Mouse (Mus musculus): ENCODE data around the gene Tcf20. TPM values are rescaled to one million over a fixed set of nuclear protein-coding genes. Genes with fewer than 3 reads are reported as not detected.

The Tcf20 gene
- polyA plus RNA-seq, 1 experiment from 2014 or later: 15.1 TPM

DNA sequence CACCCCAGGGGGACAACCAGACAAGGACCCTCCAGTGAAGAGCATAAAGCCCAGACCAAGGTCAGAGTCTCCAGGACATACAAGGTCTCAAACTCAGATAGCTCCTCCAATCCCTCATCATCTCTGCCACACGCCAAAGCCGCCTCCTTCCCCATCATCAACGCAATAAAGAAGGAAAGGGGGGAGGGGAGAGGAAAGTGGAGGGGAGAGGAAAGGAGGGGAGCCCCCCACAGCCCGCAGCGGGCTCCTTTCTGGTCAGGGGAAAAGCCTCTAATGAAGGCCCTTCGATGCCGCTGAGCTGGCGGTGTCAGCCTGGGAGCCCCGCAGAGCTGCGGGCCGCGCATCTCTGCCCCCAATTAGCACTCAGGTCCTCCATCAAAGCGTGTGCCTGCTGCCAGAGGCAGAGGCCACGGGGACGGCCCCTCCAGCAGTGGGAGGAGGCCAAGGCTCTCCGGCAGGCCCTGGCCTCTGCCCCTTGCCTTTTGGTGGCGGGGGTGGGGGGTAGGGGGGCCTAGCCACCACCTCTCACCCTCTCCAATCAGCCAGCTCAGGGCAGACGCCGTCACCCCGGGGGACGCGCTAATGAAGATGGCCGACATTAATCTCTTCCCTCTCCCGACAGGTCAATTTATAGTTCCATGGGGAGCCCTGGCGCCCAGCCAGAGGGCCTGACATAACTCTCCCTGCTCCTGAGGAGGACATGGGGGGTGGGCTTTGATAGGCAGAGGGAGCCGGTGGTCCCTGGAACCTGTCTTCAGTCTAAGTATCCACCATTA is 26.7 kb downstream of the Tcf20 start:
- Histone ChIP-seq H3K36me3 (replicated peaks; ENCODE audit: control insufficient read depth, insufficient read depth, low read depth, low read length) (no peaks in the 10 kb centered on the region), H3K9ac (replicated peaks; ENCODE audit: low read length) (peak overlapping the region; percentile 51), H3K27me3 (ENCODE audit: control insufficient read depth, insufficient read depth, low read length) (peaks cover 15% of the 10 kb centered on the region), H3K27ac (replicated peaks; ENCODE audit: low read depth, low read length) (no peak overlapping the region), H3K9me3 (replicated peaks; ENCODE audit: control insufficient read depth, low read length) (no peaks in the 10 kb centered on the region), H3K4me1 (ENCODE audit: control insufficient read depth, insufficient read depth, low read length) (peaks cover 30% of the 10 kb centered on the region), H3K4me2 (ENCODE audit: low read depth, low read length) (peak overlapping the region; percentile 64), H3K4me3 (ENCODE audit: low read depth, low read length) (peak overlapping the region; percentile 23)
- ATAC-seq (replicated peaks; ENCODE audit: insufficient number of reproducible peaks, low FRiP score, low TSS enrichment, low read depth) (peak; percentile 26; the same call in 1 of the 2 replicates), DNase-seq (ENCODE audit: low spot score) (peak; percentile 46)
- 2% methylated on average over 24 of the region's 26 CpGs for WGBS

DNA sequence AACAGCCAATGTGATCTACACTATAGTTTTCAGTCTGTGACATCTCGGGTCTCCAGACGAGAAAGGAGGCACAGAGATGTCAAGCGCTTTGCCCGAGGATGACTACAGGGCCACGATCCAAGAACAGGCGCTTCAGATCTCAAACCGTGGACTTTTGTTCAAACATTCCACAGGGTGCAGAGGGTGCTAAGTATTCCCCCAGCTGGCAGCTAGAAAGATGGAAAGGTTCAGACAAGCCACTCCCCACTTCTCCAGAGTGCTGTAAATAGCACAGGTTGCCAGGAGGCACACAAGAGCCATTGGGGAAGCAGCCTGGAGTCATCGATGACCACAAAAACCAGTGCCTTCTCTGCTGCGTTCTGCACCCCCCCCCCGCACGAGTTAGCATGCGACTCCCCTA is 28.5 kb downstream of the Tcf20 start:
- H3K36me3 ChIP-seq (replicated peaks; ENCODE audit: control insufficient read depth, insufficient read depth, low read depth, low read length): no peaks in the 10 kb centered on the region
- H3K9ac ChIP-seq (replicated peaks; ENCODE audit: low read length): no peak overlapping the region
- no peak overlapping the region for H3K27ac ChIP-seq (replicated peaks; ENCODE audit: low read depth, low read length)
- no peak overlapping the region for H3K4me3 ChIP-seq (ENCODE audit: low read depth, low read length)
- ATAC-seq (replicated peaks; ENCODE audit: insufficient number of reproducible peaks, low FRiP score, low TSS enrichment, low read depth): no peak
- H3K27me3 ChIP-seq (ENCODE audit: control insufficient read depth, insufficient read depth, low read length): peaks cover 15% of the 10 kb centered on the region
- peaks cover 27% of the 10 kb centered on the region for H3K4me1 ChIP-seq (ENCODE audit: control insufficient read depth, insufficient read depth, low read length)
- 64% methylated on average over 12 of the region's 12 CpGs for WGBS
- no peak overlapping the region for H3K4me2 ChIP-seq (ENCODE audit: low read depth, low read length)
- no peaks in the 10 kb centered on the region for H3K9me3 ChIP-seq (replicated peaks; ENCODE audit: control insufficient read depth, low read length)
- DNase-seq (ENCODE audit: low spot score): no peak

DNA sequence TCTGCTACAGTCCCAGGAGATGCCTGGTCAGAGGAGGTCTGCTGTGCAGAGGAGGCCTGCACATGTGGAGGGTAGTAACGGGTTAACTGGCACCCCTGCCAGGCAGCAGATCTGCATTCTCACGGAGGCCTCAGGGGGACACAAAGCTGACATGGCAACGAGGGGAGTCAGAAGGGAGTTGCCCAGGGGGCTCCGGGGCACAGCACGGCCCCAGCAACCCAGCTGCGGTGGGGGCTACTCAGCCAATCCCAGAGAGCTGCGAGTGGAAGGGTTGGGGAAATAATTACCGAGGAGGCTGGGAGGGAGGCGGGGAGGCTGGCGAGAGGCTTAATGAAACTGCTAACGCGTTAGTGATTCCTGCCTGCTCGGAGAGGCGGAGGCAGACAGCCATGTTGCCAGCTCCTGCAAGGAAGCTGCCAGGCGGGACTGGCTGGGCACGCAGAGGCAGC is 29.4 kb downstream of the Tcf20 start:
- 0 out of 2 replicates have a peak overlapping the region, but pooled peaks have one; percentile 7 for H3K4me3 ChIP-seq (ENCODE audit: low read depth, low read length)
- H3K9me3 ChIP-seq (replicated peaks; ENCODE audit: control insufficient read depth, low read length): no peaks in the 10 kb centered on the region
- no peak overlapping the region for H3K27ac ChIP-seq (replicated peaks; ENCODE audit: low read depth, low read length)
- 4% methylated on average over 16 of the region's 16 CpGs for WGBS
- DNase-seq (ENCODE audit: low spot score): peak; percentile 42
- H3K9ac ChIP-seq (replicated peaks; ENCODE audit: low read length): peak overlapping the region; percentile 29; the same call in 1 of the 2 replicates
- no peaks in the 10 kb centered on the region for H3K36me3 ChIP-seq (replicated peaks; ENCODE audit: control insufficient read depth, insufficient read depth, low read depth, low read length)
- H3K27me3 ChIP-seq (ENCODE audit: control insufficient read depth, insufficient read depth, low read length): peaks cover 15% of the 10 kb centered on the region
- no peak for ATAC-seq (replicated peaks; ENCODE audit: insufficient number of reproducible peaks, low FRiP score, low TSS enrichment, low read depth)
- H3K4me1 ChIP-seq (ENCODE audit: control insufficient read depth, insufficient read depth, low read length): peaks cover 27% of the 10 kb centered on the region
- H3K4me2 ChIP-seq (ENCODE audit: low read depth, low read length): peak overlapping the region; percentile 5; the same call in 1 of the 2 replicates

DNA sequence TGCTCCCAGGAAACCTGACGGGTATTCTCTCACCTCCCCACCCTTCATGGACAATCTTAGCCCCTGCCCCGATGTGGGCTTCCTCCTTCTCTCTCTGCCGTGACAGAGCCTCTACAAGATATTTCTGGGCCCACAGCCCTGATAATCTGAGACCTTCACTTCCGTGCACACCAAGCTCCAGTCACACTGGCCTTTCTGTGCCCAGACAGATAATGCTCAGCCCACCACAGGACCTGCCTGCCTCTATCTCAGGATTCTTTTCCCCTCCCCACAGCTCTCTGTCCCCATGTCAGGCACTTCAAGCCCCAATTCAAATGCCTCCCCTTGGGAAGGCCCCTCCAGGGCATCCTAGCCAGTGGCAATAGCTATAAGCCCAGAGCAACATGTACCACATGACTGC is 31.0 kb downstream of the Tcf20 start:
- Histone ChIP-seq H3K36me3 (replicated peaks; ENCODE audit: control insufficient read depth, insufficient read depth, low read depth, low read length) (no peaks in the 10 kb centered on the region), H3K4me2 (ENCODE audit: low read depth, low read length) (no peak overlapping the region), H3K4me1 (ENCODE audit: control insufficient read depth, insufficient read depth, low read length) (peaks cover 30% of the 10 kb centered on the region), H3K27me3 (ENCODE audit: control insufficient read depth, insufficient read depth, low read length) (peaks cover 10% of the 10 kb centered on the region), H3K9me3 (replicated peaks; ENCODE audit: control insufficient read depth, low read length) (no peaks in the 10 kb centered on the region), H3K27ac (replicated peaks; ENCODE audit: low read depth, low read length) (no peak overlapping the region), H3K4me3 (ENCODE audit: low read depth, low read length) (no peak overlapping the region), H3K9ac (replicated peaks; ENCODE audit: low read length) (no peak overlapping the region)
- WGBS: 74% methylated on average over 4 of the region's 4 CpGs
- DNase-seq (ENCODE audit: low spot score): no peak
- ATAC-seq (replicated peaks; ENCODE audit: insufficient number of reproducible peaks, low FRiP score, low TSS enrichment, low read depth): no peak

DNA sequence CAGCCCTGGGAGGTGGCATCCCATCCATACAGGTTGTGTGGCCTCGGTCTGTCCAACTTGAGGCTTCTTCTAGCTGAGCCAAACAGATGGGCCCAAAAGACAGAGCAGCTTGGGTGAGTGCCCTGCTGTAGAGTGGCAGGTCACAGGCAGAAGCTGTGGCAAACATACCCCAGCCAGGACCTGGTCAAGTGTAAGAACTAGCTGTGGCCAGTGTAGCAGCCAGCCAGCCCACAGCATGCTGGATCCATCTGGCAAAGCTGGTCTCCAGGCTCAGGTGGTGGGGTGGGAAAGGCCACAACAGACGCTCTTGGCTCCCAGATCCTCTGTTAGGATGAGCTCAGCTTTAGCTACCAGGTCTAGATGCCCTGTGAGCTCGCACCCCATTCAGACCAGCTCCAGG is 31.4 kb downstream of the Tcf20 start:
- ATAC-seq (replicated peaks; ENCODE audit: insufficient number of reproducible peaks, low FRiP score, low TSS enrichment, low read depth): no peak
- Histone ChIP-seq H3K4me1 (ENCODE audit: control insufficient read depth, insufficient read depth, low read length) (peaks cover 26% of the 10 kb centered on the region), H3K27me3 (ENCODE audit: control insufficient read depth, insufficient read depth, low read length) (peaks cover 7% of the 10 kb centered on the region)

DNA sequence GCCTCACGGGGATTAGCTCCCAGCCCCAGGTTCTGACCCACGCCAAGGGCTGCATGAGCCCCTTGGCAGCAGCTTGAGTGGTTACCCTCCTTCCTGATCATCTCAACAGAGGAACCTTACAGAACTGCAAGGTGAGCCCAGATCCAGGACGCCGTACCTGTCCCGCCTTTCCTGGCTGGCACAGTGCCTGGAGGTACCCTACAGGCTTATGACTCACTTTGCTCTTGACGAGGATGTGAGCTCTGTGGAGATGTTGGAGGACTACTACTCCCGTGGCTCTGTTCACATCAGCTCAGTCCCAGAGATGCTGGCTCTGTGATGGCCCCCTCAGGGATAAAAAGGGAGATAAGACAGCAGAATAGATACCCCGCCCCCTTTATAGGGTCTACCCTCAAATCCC is 32.4 kb downstream of the Tcf20 start:
- H3K9me3 ChIP-seq (replicated peaks; ENCODE audit: control insufficient read depth, low read length): no peaks in the 10 kb centered on the region
- H3K4me1 ChIP-seq (ENCODE audit: control insufficient read depth, insufficient read depth, low read length): peaks cover 16% of the 10 kb centered on the region
- H3K27ac ChIP-seq (replicated peaks; ENCODE audit: low read depth, low read length): no peak overlapping the region
- WGBS: 86% methylated on average over 8 of the region's 8 CpGs
- H3K4me3 ChIP-seq (ENCODE audit: low read depth, low read length): no peak overlapping the region
- no peak for DNase-seq (ENCODE audit: low spot score)
- H3K36me3 ChIP-seq (replicated peaks; ENCODE audit: control insufficient read depth, insufficient read depth, low read depth, low read length): no peaks in the 10 kb centered on the region
- peaks cover 5% of the 10 kb centered on the region for H3K27me3 ChIP-seq (ENCODE audit: control insufficient read depth, insufficient read depth, low read length)
- no peak overlapping the region for H3K9ac ChIP-seq (replicated peaks; ENCODE audit: low read length)
- H3K4me2 ChIP-seq (ENCODE audit: low read depth, low read length): no peak overlapping the region
- ATAC-seq (replicated peaks; ENCODE audit: insufficient number of reproducible peaks, low FRiP score, low TSS enrichment, low read depth): no peak

More for the DNA sequence above, 31.4 kb downstream of the Tcf20 start:
- Histone ChIP-seq H3K36me3 (replicated peaks; ENCODE audit: control insufficient read depth, insufficient read depth, low read depth, low read length) (no peaks in the 10 kb centered on the region), H3K4me3 (ENCODE audit: low read depth, low read length) (no peak overlapping the region), H3K27ac (replicated peaks; ENCODE audit: low read depth, low read length) (no peak overlapping the region), H3K9ac (replicated peaks; ENCODE audit: low read length) (no peak overlapping the region), H3K9me3 (replicated peaks; ENCODE audit: control insufficient read depth, low read length) (no peaks in the 10 kb centered on the region), H3K4me2 (ENCODE audit: low read depth, low read length) (no peak overlapping the region)
- 71% methylated on average over 3 of the region's 3 CpGs for WGBS
- no peak for DNase-seq (ENCODE audit: low spot score)

DNA sequence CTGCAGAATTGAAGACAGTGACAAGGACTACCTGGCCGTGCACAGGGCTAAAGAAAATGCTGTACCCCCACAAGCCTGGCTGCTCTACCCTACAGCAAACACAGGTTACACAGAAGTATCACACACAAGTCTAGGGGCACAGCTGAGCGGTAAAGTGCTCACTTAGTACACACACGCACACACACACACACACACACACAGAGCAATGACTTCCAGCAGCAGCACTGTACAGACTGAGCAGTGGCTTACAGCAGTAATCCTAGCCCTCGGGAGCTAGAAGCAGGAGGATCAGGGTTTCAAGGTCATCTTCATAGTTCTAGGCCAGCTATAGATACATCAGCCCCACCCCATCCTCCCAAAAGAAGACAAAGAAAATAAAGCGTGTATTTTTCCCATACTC is 33.6 kb downstream of the Tcf20 start:
- H3K4me2 ChIP-seq (ENCODE audit: low read depth, low read length): no peak overlapping the region
- H3K4me1 ChIP-seq (ENCODE audit: control insufficient read depth, insufficient read depth, low read length): peaks cover 12% of the 10 kb centered on the region
- H3K27me3 ChIP-seq (ENCODE audit: control insufficient read depth, insufficient read depth, low read length): peaks cover 2% of the 10 kb centered on the region
- no peak for DNase-seq (ENCODE audit: low spot score)
- H3K9ac ChIP-seq (replicated peaks; ENCODE audit: low read length): no peak overlapping the region
- no peaks in the 10 kb centered on the region for H3K36me3 ChIP-seq (replicated peaks; ENCODE audit: control insufficient read depth, insufficient read depth, low read depth, low read length)
- ATAC-seq (replicated peaks; ENCODE audit: insufficient number of reproducible peaks, low FRiP score, low TSS enrichment, low read depth): no peak
- no peaks in the 10 kb centered on the region for H3K9me3 ChIP-seq (replicated peaks; ENCODE audit: control insufficient read depth, low read length)
- H3K4me3 ChIP-seq (ENCODE audit: low read depth, low read length): no peak overlapping the region
- no peak overlapping the region for H3K27ac ChIP-seq (replicated peaks; ENCODE audit: low read depth, low read length)
- WGBS: 74% methylated on average over 5 of the region's 5 CpGs

DNA sequence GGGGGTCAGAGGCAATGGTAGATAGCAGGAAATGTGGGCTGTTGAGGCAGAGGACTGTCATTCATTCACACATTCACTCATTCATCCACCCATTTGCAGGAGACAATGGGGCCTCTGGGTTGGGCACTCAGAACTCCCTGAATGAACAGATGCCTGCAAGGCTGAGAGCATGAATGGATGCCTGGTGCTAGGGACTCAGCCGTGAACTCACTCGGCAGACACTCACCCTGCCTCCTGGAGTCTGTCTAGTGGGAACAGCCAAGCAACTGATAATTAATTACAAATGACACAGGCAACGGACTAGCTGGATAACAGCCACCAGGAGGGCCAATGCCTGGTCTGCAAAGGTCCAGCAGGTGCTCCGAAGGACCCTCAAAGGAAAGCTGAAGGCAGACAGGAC is 34.6 kb downstream of the Tcf20 start:
- H3K4me1 ChIP-seq (ENCODE audit: control insufficient read depth, insufficient read depth, low read length): peaks cover 5% of the 10 kb centered on the region
- H3K27me3 ChIP-seq (ENCODE audit: control insufficient read depth, insufficient read depth, low read length): 0 out of 2 replicates have a peak, but pooled peaks cover 2% of the 10 kb centered on the region
- H3K9ac ChIP-seq (replicated peaks; ENCODE audit: low read length): no peak overlapping the region
- no peaks in the 10 kb centered on the region for H3K9me3 ChIP-seq (replicated peaks; ENCODE audit: control insufficient read depth, low read length)
- no peak for ATAC-seq (replicated peaks; ENCODE audit: insufficient number of reproducible peaks, low FRiP score, low TSS enrichment, low read depth)
- no peak overlapping the region for H3K4me3 ChIP-seq (ENCODE audit: low read depth, low read length)
- H3K27ac ChIP-seq (replicated peaks; ENCODE audit: low read depth, low read length): no peak overlapping the region
- 26% methylated on average over 4 of the region's 4 CpGs for WGBS
- DNase-seq (ENCODE audit: low spot score): no peak
- H3K36me3 ChIP-seq (replicated peaks; ENCODE audit: control insufficient read depth, insufficient read depth, low read depth, low read length): no peaks in the 10 kb centered on the region
- H3K4me2 ChIP-seq (ENCODE audit: low read depth, low read length): no peak overlapping the region
